Mouse (Mus musculus) kidney, embryonic 14.5 days (tissue): Measurements from ENCODE around the gene Clcn5. TPM values are rescaled to one million over a fixed set of nuclear protein-coding genes. Genes with fewer than 3 reads are reported as not detected.

Experiments
- ATAC-seq: fragments of 200-750 bp; cut with Nextera tagmentation; 2 replicates; pipeline ENCODE4 v1.8.0; 2017; ENCODE audit warnings: moderate number of reproducible peaks, mild to moderate bottlenecking, moderate TSS enrichment, moderate library complexity; ENCODE audit not compliant: low FRiP score, low TSS enrichment
- H3K27ac ChIP-seq: fragments of 300-500 bp; sonication (generic); 2 replicates; pipeline ENCODE4 v1.5.1; 2014; ENCODE audit warnings: low read depth, mild to moderate bottlenecking, low read length, moderate library complexity, mixed read lengths
- H3K27me3 ChIP-seq: fragments of 300-500 bp; sonication (generic); 2 replicates; pipeline ENCODE4 v1.6.1; 2014; ENCODE audit warnings: mild to moderate bottlenecking, low read length; ENCODE audit not compliant: control insufficient read depth, insufficient read depth
- H3K36me3 ChIP-seq: fragments of 300-500 bp; sonication (generic); 2 replicates; pipeline ENCODE4 v1.6.1; 2014; ENCODE audit warnings: low read length, mixed read lengths; ENCODE audit not compliant: control insufficient read depth, insufficient read depth
- H3K4me1 ChIP-seq: fragments of 300-500 bp; sonication (generic); 2 replicates; pipeline ENCODE4 v1.6.1; 2014; ENCODE audit warnings: low read length, mixed read lengths; ENCODE audit not compliant: control insufficient read depth, insufficient read depth
- H3K4me2 ChIP-seq: fragments of 300-500 bp; sonication (generic); replicated peaks from 2 replicates; pipeline ENCODE4 v1.6.1; 2014; ENCODE audit warnings: low read depth, mild to moderate bottlenecking, low read length
- H3K4me3 ChIP-seq: fragments of 300-500 bp; sonication (generic); 2 replicates; pipeline ENCODE4 v1.5.1; 2014; ENCODE audit warnings: mild to moderate bottlenecking, low read length
- H3K9ac ChIP-seq: fragments of 300-500 bp; sonication (generic); 2 replicates; pipeline ENCODE4 v1.6.1; 2014; ENCODE audit warnings: low read depth, mild to moderate bottlenecking, low read length, moderate library complexity
- H3K9me3 ChIP-seq: fragments of 300-500 bp; sonication (generic); 2 replicates; pipeline ENCODE4 v1.6.1; 2016; ENCODE audit warnings: low read length; ENCODE audit not compliant: control insufficient read depth
- WGBS: fragments of 180-500 bp; shearing (Covaris S2); extraction: QIAGEN DNeasy Blood & Tissue Kit; methylation state at CpG from one replicate; pipeline ENCODE4 v1.1.7; 2014; 5-methylcytosine and 5-hydroxymethylcytosine counted together
- polyA plus RNA-seq: library from polyadenylated mRNA; unstranded; fragments of >200 nt; fragmentation: Nextera tagmentation; extraction: Ambion mirVana; gene quantifications from 2 replicates; pipeline ENCODE4 v1.2.1, GENCODE M21; 2014

The Clcn5 gene
- polyA plus RNA-seq, result 8.8 and 17.9 TPM in 2 replicates

DNA sequence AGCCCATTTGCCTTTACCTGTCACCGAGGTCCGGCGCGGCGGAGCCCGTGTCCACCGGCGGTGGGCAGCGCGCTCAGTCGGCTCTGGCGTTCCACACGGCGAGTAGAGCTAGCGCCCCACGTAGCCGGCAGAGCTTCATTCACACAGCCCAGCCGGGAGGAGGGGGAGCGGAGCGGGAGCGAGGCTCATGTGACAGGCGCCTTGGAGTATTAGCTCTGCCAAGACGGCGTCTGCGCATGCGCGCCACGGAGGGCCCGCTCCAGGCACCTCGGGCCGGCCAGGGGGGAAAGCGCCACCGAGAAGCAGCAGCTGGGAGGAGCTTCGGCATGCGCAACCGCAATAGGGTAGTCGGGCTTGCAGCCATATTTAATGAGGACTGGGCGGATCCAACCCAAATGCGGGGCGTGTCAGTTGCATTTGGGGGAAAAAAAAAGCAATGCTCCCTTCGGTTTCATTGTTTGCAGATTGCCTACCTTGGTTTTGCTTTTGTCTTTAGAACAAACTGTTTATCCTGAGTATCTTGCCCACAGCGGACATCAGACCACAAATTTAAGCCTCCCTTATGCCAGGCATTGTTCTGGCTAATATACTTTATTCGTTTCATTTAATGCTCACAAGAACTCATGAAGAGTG lies at the start of gene Clcn5:
TSS of gene Clcn5 (minus strand) at position 270 of the 633 bp plus-strand sequence.
- H3K27me3 ChIP-seq, result no peaks in the 10 kb centered on the region
- H3K4me1 ChIP-seq, result no peaks in the 10 kb centered on the region
- no peaks in the 10 kb centered on the region for H3K9me3 ChIP-seq
- WGBS, result 28% methylated on average over 43 of the region's 43 CpGs
- ATAC-seq, result peak; percentile 98
- peak within 1 kb of the TSS; percentile 77 for H3K27ac ChIP-seq
- peak within 1 kb of the TSS; percentile 76 for H3K9ac ChIP-seq
- no peaks in the 10 kb centered on the region for H3K36me3 ChIP-seq
- peak within 1 kb of the TSS; percentile 52 for H3K4me2 ChIP-seq
- peak within 1 kb of the TSS; percentile 58 for H3K4me3 ChIP-seq

DNA sequence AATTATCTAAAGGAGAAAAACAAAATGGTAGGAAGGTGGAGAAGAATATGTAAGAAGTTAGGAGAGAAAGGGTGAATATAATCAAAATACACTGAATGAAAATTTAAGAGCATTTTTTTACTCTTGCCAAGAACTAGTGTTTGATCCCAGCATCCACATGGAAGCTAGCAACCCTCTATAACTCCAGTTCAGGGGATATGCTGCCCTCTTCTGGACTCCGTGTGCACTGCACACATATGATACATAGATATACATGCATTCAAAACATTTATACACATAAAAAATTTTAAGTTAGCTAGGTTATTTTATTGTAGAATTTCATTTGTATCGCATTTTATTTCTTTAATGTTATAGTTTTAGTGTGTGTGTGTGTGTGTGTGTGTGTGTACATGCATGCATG lies 6.3 kb upstream of the Clcn5 start:
- no peaks in the 10 kb centered on the region for H3K9me3 ChIP-seq
- no peak overlapping the region for H3K4me2 ChIP-seq
- H3K36me3 ChIP-seq, result no peaks in the 10 kb centered on the region
- no peak overlapping the region for H3K4me3 ChIP-seq
- 46% methylated on average over 2 of the region's 2 CpGs for WGBS
- ATAC-seq, result no peak
- H3K4me1 ChIP-seq, result no peaks in the 10 kb centered on the region
- no peaks in the 10 kb centered on the region for H3K27me3 ChIP-seq
- no peak overlapping the region for H3K27ac ChIP-seq
- no peak overlapping the region for H3K9ac ChIP-seq

DNA sequence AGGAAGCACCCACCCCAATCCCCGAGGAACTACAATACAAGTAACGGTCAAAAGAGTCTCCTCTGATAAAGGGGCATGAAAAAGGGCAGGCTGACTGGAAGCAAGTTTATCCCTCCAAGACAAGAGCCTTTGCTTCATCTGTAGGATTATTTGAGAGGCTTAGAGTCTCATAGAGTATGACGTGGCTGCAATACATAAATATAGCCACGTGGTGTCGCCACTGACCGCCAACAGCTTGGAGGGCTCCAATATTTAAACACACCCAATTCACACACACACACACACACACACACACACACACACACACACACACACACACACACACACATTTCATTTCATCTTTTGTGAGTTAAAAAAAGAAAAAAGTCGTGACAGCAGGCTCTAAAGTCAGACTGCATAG lies 3.1 kb upstream of the Clcn5 start:
- H3K4me1 ChIP-seq, result no peaks in the 10 kb centered on the region
- H3K4me3 ChIP-seq, result no peak overlapping the region
- H3K4me2 ChIP-seq, result no peak overlapping the region
- 14% methylated on average over 7 of the region's 7 CpGs for WGBS
- H3K36me3 ChIP-seq, result no peaks in the 10 kb centered on the region
- no peak overlapping the region for H3K27ac ChIP-seq
- no peaks in the 10 kb centered on the region for H3K9me3 ChIP-seq
- ATAC-seq, result no peak
- no peaks in the 10 kb centered on the region for H3K27me3 ChIP-seq
- no peak overlapping the region for H3K9ac ChIP-seq

DNA sequence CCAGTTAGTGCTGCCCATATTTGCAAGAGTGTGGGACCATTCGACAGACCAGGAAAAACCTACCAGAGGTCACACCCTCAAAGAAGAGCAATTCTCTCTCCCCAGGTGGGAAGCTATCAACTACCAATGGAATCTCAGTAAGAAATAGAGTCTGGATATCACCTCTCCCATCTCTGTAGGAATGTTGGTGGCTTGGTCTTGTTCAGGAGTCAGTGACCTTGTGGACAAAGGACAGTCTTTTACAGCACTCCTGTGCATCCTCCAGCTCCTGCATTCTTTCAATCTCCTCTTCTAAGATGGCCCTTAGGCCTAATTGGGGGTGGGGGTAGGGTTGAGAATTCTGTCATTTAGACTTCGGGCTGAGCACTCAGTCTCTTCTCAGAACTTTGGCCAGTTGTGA lies 1.4 kb upstream of the Clcn5 start:
- no peaks in the 10 kb centered on the region for H3K36me3 ChIP-seq
- H3K4me1 ChIP-seq, result no peaks in the 10 kb centered on the region
- no peak for ATAC-seq
- WGBS, result 68% methylated on average over 2 of the region's 2 CpGs
- H3K9ac ChIP-seq, result no peak overlapping the region
- no peak overlapping the region for H3K27ac ChIP-seq
- H3K4me3 ChIP-seq, result no peak overlapping the region
- no peak overlapping the region for H3K4me2 ChIP-seq
- H3K9me3 ChIP-seq, result no peaks in the 10 kb centered on the region
- H3K27me3 ChIP-seq, result no peaks in the 10 kb centered on the region

- Histone ChIP-seq H3K9ac (peak overlapping the region; percentile 76), H3K4me2 (peak overlapping the region; percentile 52), H3K9me3 (no peaks in the 10 kb centered on the region), H3K36me3 (no peaks in the 10 kb centered on the region), H3K27ac (peak overlapping the region; percentile 77), H3K4me1 (no peaks in the 10 kb centered on the region), H3K27me3 (no peaks in the 10 kb centered on the region), H3K4me3 (peak overlapping the region; percentile 58)
- 25% methylated on average over 34 of the region's 37 CpGs for WGBS
- ATAC-seq, result peak; percentile 82
These were observed 570 bp downstream of the Clcn5 start for GRCm38 (mm10) chrX:7318551-7319025.

DNA sequence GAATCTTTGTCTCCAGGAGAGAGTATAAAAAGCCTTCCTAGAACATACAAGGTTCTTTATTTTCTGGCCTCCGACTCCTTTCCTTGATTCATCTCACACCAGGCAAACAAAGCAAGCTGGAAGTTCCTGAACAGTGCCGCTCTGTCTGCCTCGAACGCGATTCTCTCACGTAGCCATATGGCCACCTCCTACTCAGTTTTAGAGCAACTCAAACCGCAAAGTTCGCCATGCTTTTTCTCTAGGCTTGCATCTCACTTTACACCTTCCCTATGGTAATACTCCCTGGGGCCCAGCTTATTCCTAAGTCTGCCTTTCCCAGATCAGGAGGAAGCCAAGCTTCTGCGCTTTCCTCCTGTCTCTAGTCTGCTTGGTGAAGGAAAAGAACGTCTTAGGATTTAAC lies 4.0 kb downstream of the Clcn5 start:
- WGBS, result 32% methylated on average over 10 of the region's 10 CpGs
- Histone ChIP-seq H3K9me3 (no peaks in the 10 kb centered on the region), H3K4me3 (no peak overlapping the region), H3K36me3 (no peaks in the 10 kb centered on the region), H3K4me1 (no peaks in the 10 kb centered on the region), H3K9ac (no peak overlapping the region), H3K27ac (no peak overlapping the region), H3K4me2 (no peak overlapping the region), H3K27me3 (no peaks in the 10 kb centered on the region)
- no peak for ATAC-seq

- Histone ChIP-seq H3K27ac (no peak overlapping the region), H3K36me3 (no peaks in the 10 kb centered on the region), H3K9ac (no peak overlapping the region), H3K4me2 (no peak overlapping the region), H3K27me3 (no peaks in the 10 kb centered on the region), H3K9me3 (no peaks in the 10 kb centered on the region), H3K4me3 (no peak overlapping the region), H3K4me1 (no peaks in the 10 kb centered on the region)
- 40% methylated on average over 4 of the region's 4 CpGs for WGBS
- ATAC-seq, result no peak
These were observed 4.5 kb downstream of the Clcn5 start for GRCm38 (mm10) chrX:7314645-7315044.

- WGBS, result 60% methylated on average over 2 of the region's 2 CpGs
- Histone ChIP-seq H3K27ac (no peak overlapping the region), H3K36me3 (no peaks in the 10 kb centered on the region), H3K4me1 (no peaks in the 10 kb centered on the region), H3K27me3 (no peaks in the 10 kb centered on the region), H3K9ac (no peak overlapping the region), H3K4me3 (no peak overlapping the region), H3K9me3 (no peaks in the 10 kb centered on the region), H3K4me2 (no peak overlapping the region)
- no peak for ATAC-seq
These were observed 10.9 kb downstream of the Clcn5 start for GRCm38 (mm10) chrX:7308242-7308641.

GRCm38 (mm10) chrX:7306861-7307260 lies 12.3 kb downstream of the Clcn5 start:
- H3K4me2 ChIP-seq, result no peak overlapping the region
- no peak for ATAC-seq
- no peak overlapping the region for H3K9ac ChIP-seq
- H3K27ac ChIP-seq, result no peak overlapping the region
- no peaks in the 10 kb centered on the region for H3K36me3 ChIP-seq
- H3K4me1 ChIP-seq, result no peaks in the 10 kb centered on the region
- no peaks in the 10 kb centered on the region for H3K9me3 ChIP-seq
- no peaks in the 10 kb centered on the region for H3K27me3 ChIP-seq
- no peak overlapping the region for H3K4me3 ChIP-seq
- WGBS, result 42% methylated on average over 5 of the region's 5 CpGs
